Mouse (Mus musculus) neural tube, embryonic 11.5 days (tissue): ENCODE measurements around the gene Dmrta2. TPM values are rescaled to one million over a fixed set of nuclear protein-coding genes. Genes with fewer than 3 reads are reported as not detected.

Source experiments
- ATAC-seq: fragments of 200-750 bp; cut with Nextera tagmentation; 2 replicates; pipeline ENCODE4 v1.8.0; 2017; ENCODE audit warnings: moderate number of reproducible peaks, mild to moderate bottlenecking, moderate TSS enrichment, moderate library complexity; ENCODE audit not compliant: insufficient read depth, low FRiP score, low TSS enrichment
- DNase-seq: peaks from one replicate; pipeline ENCODE4 v3.0.0-alpha.2; 2015; ENCODE audit warnings: low spot score
- H3K27ac ChIP-seq: fragments of 300-500 bp; sonication (generic); 2 replicates; pipeline ENCODE4 v1.5.1; 2014; ENCODE audit warnings: low read depth, mild to moderate bottlenecking, low read length
- H3K27me3 ChIP-seq: fragments of 300-500 bp; sonication (generic); 2 replicates; pipeline ENCODE4 v1.6.1; 2014; ENCODE audit warnings: mild to moderate bottlenecking, low read length, mixed read lengths; ENCODE audit not compliant: control insufficient read depth, insufficient read depth
- H3K36me3 ChIP-seq: fragments of 300-500 bp; sonication (generic); 2 replicates; pipeline ENCODE4 v1.6.1; 2014; ENCODE audit warnings: mild to moderate bottlenecking, low read length, moderate library complexity, mixed read lengths; ENCODE audit not compliant: control insufficient read depth, insufficient read depth
- H3K4me1 ChIP-seq: fragments of 300-500 bp; sonication (generic); 2 replicates; pipeline ENCODE4 v1.6.1; 2014; ENCODE audit warnings: low read length, mixed read lengths; ENCODE audit not compliant: control insufficient read depth, insufficient read depth
- H3K4me2 ChIP-seq: fragments of 300-500 bp; sonication (generic); 2 replicates; pipeline ENCODE4 v1.6.1; 2014; ENCODE audit warnings: low read depth, mild to moderate bottlenecking, moderate library complexity
- H3K4me3 ChIP-seq: fragments of 300-500 bp; sonication (generic); 2 replicates; pipeline ENCODE4 v1.5.1; 2014; ENCODE audit warnings: low read depth, low read length
- H3K9ac ChIP-seq: fragments of 300-500 bp; sonication (generic); 2 replicates; pipeline ENCODE4 v1.6.1; 2014; ENCODE audit warnings: mild to moderate bottlenecking, low read length
- H3K9me3 ChIP-seq: fragments of 300-500 bp; sonication (generic); 2 replicates; pipeline ENCODE4 v1.6.1; 2016; ENCODE audit warnings: low read length; ENCODE audit not compliant: control insufficient read depth
- WGBS: fragments of 180-500 bp; shearing (Covaris S2); extraction: QIAGEN DNeasy Blood & Tissue Kit; methylation state at CpG from one replicate; pipeline ENCODE4 v1.1.7; 2014; 5-methylcytosine and 5-hydroxymethylcytosine counted together
- polyA plus RNA-seq: library from polyadenylated mRNA; unstranded; fragments of >200 nt; fragmentation: Nextera tagmentation; extraction: Ambion mirVana; gene quantifications from 2 replicates; pipeline ENCODE4 v1.2.1, GENCODE M21; 2014

Dmrta2 gene
- polyA plus RNA-seq, 1 experiment from 2014 or later = 0.12 TPM

GRCm38 (mm10) chr4:109978068-109978857 is 410 bp downstream of the Dmrta2 start:
- no peaks in the 10 kb centered on the region for H3K36me3 ChIP-seq
- no peak overlapping the region for H3K27ac ChIP-seq
- WGBS = under 1% methylated on average over 54 of the region's 56 CpGs
- H3K27me3 ChIP-seq = peaks cover 98% of the 10 kb centered on the region
- peak overlapping the region; percentile 70 for H3K4me2 ChIP-seq
- H3K9me3 ChIP-seq = no peaks in the 10 kb centered on the region
- peak overlapping the region; percentile 37 for H3K4me3 ChIP-seq
- no peak overlapping the region for H3K9ac ChIP-seq
- H3K4me1 ChIP-seq = peaks cover 9% of the 10 kb centered on the region
- DNase-seq (peak; percentile 53), ATAC-seq (no peak; the same call in 1 of the 2 replicates)

GRCm38 (mm10) chr4:109978858-109979340 is 1.0 kb downstream of the Dmrta2 start:
- WGBS = 3% methylated on average over 9 of the region's 9 CpGs
- H3K9me3 ChIP-seq = no peaks in the 10 kb centered on the region
- H3K27me3 ChIP-seq = peaks cover 98% of the 10 kb centered on the region
- H3K36me3 ChIP-seq = no peaks in the 10 kb centered on the region
- no peak overlapping the region; the same call in 1 of the 2 replicates for H3K4me2 ChIP-seq
- peaks cover 9% of the 10 kb centered on the region for H3K4me1 ChIP-seq
- no peak overlapping the region for H3K9ac ChIP-seq
- ATAC-seq (no peak), DNase-seq (no peak)
- no peak overlapping the region for H3K27ac ChIP-seq
- no peak overlapping the region for H3K4me3 ChIP-seq

- H3K36me3 ChIP-seq = no peaks in the 10 kb centered on the region
- DNase-seq (peak; percentile 53), ATAC-seq (no peak)
- H3K27me3 ChIP-seq = peaks cover 98% of the 10 kb centered on the region
- no peak overlapping the region for H3K27ac ChIP-seq
- no peaks in the 10 kb centered on the region for H3K9me3 ChIP-seq
- H3K9ac ChIP-seq = no peak overlapping the region
- H3K4me3 ChIP-seq = no peak overlapping the region
- peaks cover 9% of the 10 kb centered on the region for H3K4me1 ChIP-seq
- WGBS = under 1% methylated on average over 60 of the region's 66 CpGs
- H3K4me2 ChIP-seq = peak overlapping the region; percentile 8; the same call in 1 of the 2 replicates
Measured at GRCm38 (mm10) chr4:109979461-109980320, 1.8 kb downstream of the Dmrta2 start.

- peaks cover 9% of the 10 kb centered on the region for H3K4me1 ChIP-seq
- DNase-seq (peak; percentile 46), ATAC-seq (no peak)
- no peak overlapping the region for H3K4me3 ChIP-seq
- no peaks in the 10 kb centered on the region for H3K36me3 ChIP-seq
- peak overlapping the region; percentile 8; the same call in 1 of the 2 replicates for H3K4me2 ChIP-seq
- H3K9me3 ChIP-seq = no peaks in the 10 kb centered on the region
- H3K9ac ChIP-seq = no peak overlapping the region
- peaks cover 98% of the 10 kb centered on the region for H3K27me3 ChIP-seq
- 2% methylated on average over 29 of the region's 29 CpGs for WGBS
- H3K27ac ChIP-seq = no peak overlapping the region
Measured at GRCm38 (mm10) chr4:109980321-109981082, 2.6 kb downstream of the Dmrta2 start.

- Histone ChIP-seq H3K27ac (no peak overlapping the region), H3K9ac (no peak overlapping the region), H3K4me2 (no peak overlapping the region), H3K4me1 (peaks cover 9% of the 10 kb centered on the region), H3K36me3 (no peaks in the 10 kb centered on the region), H3K27me3 (peaks cover 98% of the 10 kb centered on the region), H3K9me3 (no peaks in the 10 kb centered on the region), H3K4me3 (no peak overlapping the region)
- ATAC-seq (no peak), DNase-seq (peak; percentile 28)
- WGBS = under 1% methylated on average over 37 of the region's 37 CpGs
Measured at GRCm38 (mm10) chr4:109981083-109981870, 3.4 kb downstream of the Dmrta2 start.

- no peak for ATAC-seq
- peaks cover 98% of the 10 kb centered on the region for H3K27me3 ChIP-seq
- no peaks in the 10 kb centered on the region for H3K36me3 ChIP-seq
- peak overlapping the region; percentile 33 for H3K4me2 ChIP-seq
- peaks cover 9% of the 10 kb centered on the region for H3K4me1 ChIP-seq
- DNase-seq = peak; percentile 52
- under 1% methylated on average over 91 of the region's 99 CpGs for WGBS
- H3K9ac ChIP-seq = no peak overlapping the region
- no peaks in the 10 kb centered on the region for H3K9me3 ChIP-seq
- no peak overlapping the region for H3K27ac ChIP-seq
- peak overlapping the region; percentile 21 for H3K4me3 ChIP-seq
Measured at GRCm38 (mm10) chr4:109981871-109982680, 4.2 kb downstream of the Dmrta2 start.

GRCm38 (mm10) chr4:109982681-109983265 is 4.9 kb downstream of the Dmrta2 start:
- Histone ChIP-seq H3K4me1 (peaks cover 9% of the 10 kb centered on the region), H3K9ac (no peak overlapping the region), H3K36me3 (no peaks in the 10 kb centered on the region), H3K4me2 (peak overlapping the region; percentile 33), H3K27me3 (peaks cover 98% of the 10 kb centered on the region), H3K27ac (no peak overlapping the region), H3K9me3 (no peaks in the 10 kb centered on the region), H3K4me3 (peak overlapping the region; percentile 21; the same call in 1 of the 2 replicates)
- WGBS = under 1% methylated on average over 29 of the region's 30 CpGs
- ATAC-seq = no peak
- DNase-seq = no peak
